Mouse (Mus musculus) 3134 (cell line): ENCODE data around the gene Rnf34.

Experiments
- DNase-seq: peaks from one replicate; pipeline ENCODE4 v3.0.0-alpha.2; 2011; ENCODE audit warnings: low spot score; ENCODE audit not compliant: insufficient read length; ENCODE audit errors: extremely low read depth

Rnf34 gene

GRCm38 (mm10) chr5:122898963-122899776, 49.3 kb downstream of the Rnf34 start:
- DNase-seq: peak; percentile 56

DNA sequence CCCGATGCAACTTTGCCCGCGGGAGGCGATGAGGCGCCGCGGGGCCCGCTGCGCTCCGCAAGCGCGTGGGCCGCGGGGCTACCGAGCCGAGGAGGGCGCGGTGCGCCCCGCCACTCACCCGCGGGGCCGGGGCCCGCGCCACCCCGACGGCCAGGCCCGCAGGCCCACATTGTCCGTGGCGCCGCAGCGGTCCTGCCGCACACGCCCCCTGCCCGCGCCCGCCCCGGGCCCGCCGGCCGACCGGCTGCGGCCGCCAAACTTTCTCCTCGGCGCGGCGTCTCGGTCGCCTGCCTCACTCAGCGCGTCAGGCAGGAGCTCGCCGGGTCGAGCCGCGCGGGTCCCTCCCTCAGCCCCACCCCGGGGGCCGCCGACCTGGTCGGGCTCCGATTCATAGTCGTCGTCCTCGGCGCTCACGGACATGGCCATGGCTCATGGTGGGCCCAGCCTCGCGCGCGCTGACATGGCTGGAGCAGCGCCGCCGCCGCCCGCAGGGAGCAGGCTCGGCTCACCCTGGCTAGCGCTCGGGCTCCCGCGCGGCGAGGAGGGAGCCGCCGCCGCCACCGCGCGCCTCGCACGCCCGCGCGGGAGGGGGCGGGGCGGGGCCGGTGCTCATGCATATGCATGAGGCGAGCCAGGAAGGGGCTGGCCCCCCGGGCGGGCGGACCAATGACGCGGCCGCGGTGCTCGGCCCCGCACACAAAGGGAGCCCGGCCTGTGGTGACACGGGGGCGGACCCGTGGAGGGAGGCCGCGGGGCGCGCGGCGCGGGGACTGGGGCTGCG, 50.1 kb downstream of the Rnf34 start:
- peak; percentile 87 for DNase-seq

DNA sequence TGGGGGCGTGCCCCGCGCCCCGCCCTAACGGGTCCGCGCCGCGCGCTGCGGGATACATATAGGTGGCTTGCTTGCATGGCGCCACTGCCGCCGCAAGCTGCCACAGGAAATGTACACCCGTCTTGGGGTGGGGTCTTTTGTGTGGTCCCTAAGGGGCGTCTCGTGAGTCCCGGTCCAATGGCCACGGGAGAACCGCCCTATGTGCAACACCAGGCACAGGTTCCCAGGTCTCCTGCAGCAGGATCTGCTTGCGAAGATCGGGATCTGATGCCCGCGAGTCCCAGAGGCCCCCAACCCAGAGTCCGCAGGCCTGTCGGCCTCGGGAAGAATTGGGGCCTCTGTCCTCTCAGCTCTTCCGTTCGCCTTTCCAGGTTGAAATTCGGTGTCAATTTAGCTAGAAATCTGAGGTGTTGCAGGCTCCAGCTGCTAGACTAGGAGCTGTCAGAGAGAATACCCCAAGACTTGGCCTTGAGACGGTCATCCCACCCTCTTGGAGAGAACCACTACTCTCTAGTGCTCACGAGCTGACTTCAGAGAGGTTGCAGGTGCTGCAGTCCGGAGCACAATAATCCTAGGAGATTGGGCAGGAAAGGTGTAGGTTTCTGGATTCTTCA, 50.8 kb downstream of the Rnf34 start:
- DNase-seq: no peak

- DNase-seq: no peak
These were observed 51.3 kb downstream of the Rnf34 start for GRCm38 (mm10) chr5:122901179-122901578.

- DNase-seq: no peak
These were observed 51.8 kb downstream of the Rnf34 start for GRCm38 (mm10) chr5:122901666-122902065.

DNA sequence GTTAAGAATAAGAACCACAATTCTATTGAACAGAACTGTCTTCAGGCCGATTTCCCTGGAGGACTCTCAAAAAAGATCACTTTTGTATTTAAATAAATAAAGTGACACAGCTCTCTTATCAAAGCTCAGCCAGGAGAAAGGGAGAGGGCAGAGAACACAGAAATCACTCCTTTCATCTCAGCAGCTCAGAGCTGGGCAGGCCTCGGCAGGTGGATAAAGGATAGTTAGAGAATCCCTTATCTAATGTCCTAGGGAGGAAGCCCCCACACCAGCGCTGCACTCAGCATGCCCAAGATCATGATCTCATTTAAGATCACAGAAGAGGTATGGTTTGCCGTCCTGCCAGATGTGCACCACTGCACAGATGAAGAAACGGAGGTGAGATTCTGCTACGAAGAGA, 52.4 kb downstream of the Rnf34 start:
- no peak for DNase-seq

DNA sequence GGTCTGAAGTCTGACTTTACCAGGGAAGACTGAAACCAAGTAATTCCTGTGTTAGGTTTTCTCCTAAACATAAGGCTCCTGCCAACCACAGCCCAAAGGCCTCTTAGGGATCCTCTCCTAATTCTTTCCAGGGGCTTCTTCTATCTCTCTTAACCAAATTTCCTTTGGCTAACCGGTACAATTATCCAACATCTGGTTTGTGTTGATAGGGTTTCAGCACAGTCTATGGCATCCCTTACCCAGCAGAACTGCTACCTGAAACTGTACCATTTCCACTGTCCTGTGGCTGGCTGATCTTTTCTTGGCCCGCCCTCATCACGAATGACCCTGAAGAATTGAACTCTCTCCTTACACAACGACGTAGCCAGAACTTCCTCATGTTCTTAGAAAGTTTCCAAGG, 53.3 kb downstream of the Rnf34 start:
- DNase-seq: no peak

GRCm38 (mm10) chr5:122907182-122907581, 57.3 kb downstream of the Rnf34 start:
- DNase-seq: no peak

DNA sequence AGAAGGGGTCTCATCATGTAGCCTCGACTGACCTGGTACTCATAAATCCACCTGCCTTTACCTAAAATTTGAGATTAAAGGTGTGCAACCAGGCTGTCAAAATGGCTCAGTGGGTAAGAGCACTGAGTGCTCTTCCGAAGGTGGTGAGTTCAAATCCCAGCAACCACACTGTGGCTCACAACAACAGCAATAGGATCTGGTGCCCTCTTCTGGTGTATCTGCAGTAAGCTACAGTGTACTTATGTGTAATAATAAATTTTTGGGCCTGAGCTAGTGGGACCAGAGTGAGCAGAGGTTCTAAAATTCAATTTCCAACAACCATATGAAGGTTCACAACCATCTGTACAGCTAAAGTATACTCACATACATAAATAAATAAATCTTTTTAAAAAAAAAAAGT, 58.2 kb downstream of the Rnf34 start:
- DNase-seq: no peak

DNA sequence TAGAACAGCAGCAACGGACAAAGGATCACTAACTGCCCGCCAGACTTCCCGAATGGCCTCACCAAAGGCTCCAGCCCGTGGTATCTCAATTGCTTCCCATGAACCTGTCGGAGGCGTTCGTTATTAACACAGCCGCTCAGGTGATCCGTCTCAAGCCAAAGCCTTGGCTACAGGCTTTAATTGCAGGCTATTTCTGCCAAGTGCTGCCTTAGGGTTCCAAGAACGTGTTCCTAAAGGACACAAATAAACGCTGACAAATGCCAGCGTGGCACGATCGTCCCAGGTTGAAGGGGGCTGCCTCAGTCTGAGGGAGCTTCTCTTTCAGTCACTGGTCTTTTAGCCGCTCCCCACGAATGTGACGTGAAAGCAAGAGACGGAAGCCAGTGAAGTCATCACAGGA, 59.6 kb downstream of the Rnf34 start:
- no peak for DNase-seq

- no peak for DNase-seq
These were observed 63.0 kb downstream of the Rnf34 start for GRCm38 (mm10) chr5:122912863-122913262.

DNA sequence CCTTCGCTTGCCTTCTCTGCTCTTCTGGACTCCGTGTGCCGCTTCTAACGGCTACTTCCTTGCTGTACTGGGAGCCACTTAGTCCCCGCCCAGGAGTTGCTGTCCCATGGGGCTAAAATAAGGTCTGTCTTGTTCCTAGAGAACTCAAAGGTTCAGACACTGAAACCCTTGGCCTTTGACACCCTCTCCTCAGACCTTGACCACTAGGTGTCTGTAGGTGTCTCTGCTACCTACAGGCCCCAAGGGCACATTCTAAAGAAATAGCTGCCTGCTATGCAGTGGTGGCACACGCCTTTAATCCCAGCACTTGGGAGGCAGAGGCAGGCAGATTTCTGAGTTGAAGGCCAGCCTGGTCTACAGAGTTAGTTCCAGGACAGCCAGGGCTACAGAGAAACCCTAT, 66.3 kb downstream of the Rnf34 start:
- no peak for DNase-seq

DNA sequence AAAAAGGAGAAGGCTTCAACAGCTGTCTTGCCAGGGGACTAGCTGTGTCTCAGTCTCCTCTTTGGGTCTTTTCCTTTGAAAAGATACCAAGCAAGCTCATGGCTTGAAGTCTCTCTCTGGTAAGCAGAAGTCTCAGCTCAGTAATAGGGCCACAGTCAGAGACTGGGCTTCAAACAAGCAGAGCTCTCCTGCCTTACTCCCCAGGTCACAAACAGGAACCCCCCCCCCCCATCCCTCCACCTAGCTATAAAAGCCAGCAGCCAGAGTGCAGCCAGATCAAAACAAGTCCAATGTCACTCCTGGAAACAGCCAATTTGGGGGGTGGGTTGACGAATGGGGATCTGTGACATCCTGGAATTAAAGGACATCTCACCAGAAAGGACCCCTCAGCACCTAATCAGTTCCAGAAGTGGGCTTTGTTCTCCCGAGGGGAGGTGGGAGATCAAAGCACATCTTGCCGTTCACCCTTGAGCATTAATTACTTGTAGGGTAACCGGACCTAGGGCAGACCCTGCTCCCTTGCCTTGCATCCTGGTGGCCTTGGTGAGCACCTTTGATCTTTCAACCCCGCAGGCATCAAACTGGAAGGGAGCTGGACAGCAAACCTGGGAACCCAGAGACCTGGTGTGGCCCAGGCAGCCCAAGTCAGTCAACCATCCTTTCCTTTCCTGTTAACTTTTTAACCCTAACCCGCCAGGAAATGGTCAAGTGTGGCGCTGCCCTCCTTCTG, 68.3 kb downstream of the Rnf34 start:
- DNase-seq: no peak

GRCm38 (mm10) chr5:122920557-122920956, 70.7 kb downstream of the Rnf34 start:
- no peak for DNase-seq
